Mouse (Mus musculus) MEL (cell line): ENCODE results near the gene Nacc2.

Source experiments
- CTCF ChIP-seq, 3 experiments: IDR thresholded peaks in 2 of 3; conservative IDR thresholded peaks in 1 of 3; 2 replicates each; pipeline ENCODE4 v1.5.1; 2011 to 2012; ENCODE audit warnings: low read length in 3 of 3, low read depth in 2 of 3, mild to moderate bottlenecking in 2 of 3, improper control_type of control experiment in 1 of 3, inconsistent platforms in 1 of 3, mixed read lengths in 1 of 3, moderate library complexity in 1 of 3; ENCODE audit not compliant: control insufficient read depth in 1 of 3, insufficient read depth in 1 of 3, poor library complexity in 1 of 3, severe bottlenecking in 1 of 3
- ELF1 ChIP-seq: IDR thresholded peaks from 2 replicates; pipeline ENCODE4 v1.6.1; 2014; ENCODE audit warnings: low read depth, mild to moderate bottlenecking, inconsistent platforms, low read length, improper control_type of control experiment, moderate library complexity
- EP300 ChIP-seq, 2 experiments: IDR thresholded peaks; 2 replicates each; pipeline ENCODE4 v1.6.1; 2011; ENCODE audit warnings: improper control_type of control experiment in 2 of 2, low read length in 2 of 2, low read depth in 1 of 2, mild to moderate bottlenecking in 1 of 2
- POLR2A ChIP-seq, 2 experiments: IDR thresholded peaks; 2 replicates each; pipeline ENCODE4 v1.6.1; 2011 to 2012; ENCODE audit warnings: low read length in 2 of 2, mild to moderate bottlenecking in 2 of 2, control low read depth in 1 of 2, improper control_type of control experiment in 1 of 2, low read depth in 1 of 2, moderate library complexity in 1 of 2; ENCODE audit not compliant: control insufficient read depth in 1 of 2, insufficient read depth in 1 of 2, poor library complexity in 1 of 2
- RAD21 ChIP-seq: IDR thresholded peaks from 2 replicates; pipeline ENCODE4 v1.6.1; 2011; ENCODE audit warnings: mild to moderate bottlenecking, low read depth, low read length, improper control_type of control experiment

DNA sequence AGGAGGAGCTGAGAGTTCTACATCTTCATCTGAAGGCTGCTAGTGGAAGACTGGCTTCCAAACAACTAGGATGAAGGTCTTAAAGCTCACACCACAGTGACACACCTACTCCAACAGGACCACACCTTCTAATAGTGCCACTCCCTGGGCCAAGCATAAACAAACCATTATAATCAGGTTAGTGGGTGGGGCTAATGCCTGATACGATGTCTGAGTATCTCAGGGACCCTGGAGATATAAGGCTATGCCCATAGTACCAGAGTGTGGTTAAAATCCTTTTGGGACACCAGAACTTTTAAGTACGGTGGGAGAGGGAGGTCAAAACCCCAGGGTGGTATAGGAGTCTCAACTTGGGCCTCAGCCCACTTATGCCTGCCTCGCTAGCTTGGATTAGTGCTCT is 80.4 kb downstream of the Nacc2 start:
- no peak for TF ChIP-seq CTCF (IDR thresholded peaks at IDR 0.05 in 2 of 3, conservative IDR thresholded peaks at IDR 0.05 in 1 of 3; ENCODE audit: control insufficient read depth in 1 of 3, insufficient read depth in 1 of 3, low read depth in 2 of 3, low read length in 3 of 3, poor library complexity in 1 of 3, severe bottlenecking in 1 of 3)
- no peak for TF ChIP-seq ELF1
- TF ChIP-seq POLR2A (IDR thresholded peaks at IDR 0.05; ENCODE audit: control insufficient read depth in 1 of 2, insufficient read depth in 1 of 2, low read depth in 1 of 2, low read length in 2 of 2, poor library complexity in 1 of 2) = no peak
- TF ChIP-seq EP300 (IDR thresholded peaks at IDR 0.05; ENCODE audit: low read depth in 1 of 2, low read length in 2 of 2) = no peak
- TF ChIP-seq RAD21 = no peak
